Mouse (Mus musculus): ENCODE results near the gene Olfr446. TPM values are rescaled to one million over a fixed set of nuclear protein-coding genes. Genes with fewer than 3 reads are reported as not detected.

Olfr446 gene
- total RNA-seq (2021), result not detected

GRCm38 (mm10) chr6:42921077-42921476, at the start of gene Olfr446:
Gene Olfr446 (plus strand): TSS chr6:42921377.
- no peak for DNase-seq

DNA sequence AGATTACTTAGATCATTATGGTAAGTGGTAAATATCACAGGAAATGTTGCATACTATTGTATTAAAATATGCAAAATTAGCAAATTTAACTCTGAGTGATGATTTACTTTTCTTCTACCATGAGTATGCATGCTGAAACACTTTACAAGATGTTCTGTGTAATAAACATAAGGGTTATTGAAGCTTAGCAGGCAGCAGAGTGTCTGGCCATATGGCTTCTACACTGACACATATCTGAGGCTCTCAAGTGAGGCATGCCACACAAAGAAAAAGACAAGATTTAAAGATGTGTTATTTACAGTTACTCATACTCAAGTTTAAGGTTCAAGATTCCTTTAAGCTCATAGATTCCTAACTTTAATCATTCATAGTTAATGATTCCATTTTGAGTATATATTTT, 44.9 kb upstream of the Olfr446 start:
- DNase-seq, result no peak

- no peak for DNase-seq
Measured at GRCm38 (mm10) chr6:42890141-42890540, 31.0 kb upstream of the Olfr446 start, which contains the start of gene Olfr448. Gene Olfr448 (plus strand): TSS chr6:42890441.

- DNase-seq, result no peak
Measured at GRCm38 (mm10) chr6:42900345-42900744, 20.8 kb upstream of the Olfr446 start.

DNA sequence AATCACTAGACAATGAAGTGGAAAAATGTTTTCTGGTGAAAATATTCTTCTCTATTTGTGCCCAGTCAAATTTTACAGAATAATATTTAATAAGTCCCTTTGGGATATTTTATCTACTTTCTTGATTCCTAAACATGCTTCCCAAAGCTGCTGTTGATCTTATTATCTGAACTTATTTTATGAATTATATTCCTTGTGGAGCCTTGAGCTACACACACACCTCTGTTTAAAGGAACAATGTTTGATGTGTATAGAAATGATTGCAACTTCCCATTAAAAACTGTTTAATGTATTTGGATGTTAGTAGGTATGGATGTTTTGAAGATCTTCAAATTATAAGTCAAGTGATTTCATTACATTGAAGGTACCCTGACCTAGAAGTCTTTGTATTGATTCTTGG, 12.6 kb upstream of the Olfr446 start, which contains the start of gene Olfr447:
Olfr447 (plus strand) TSS at position 301 of the 400 bp plus-strand sequence.
- DNase-seq, result no peak

DNA sequence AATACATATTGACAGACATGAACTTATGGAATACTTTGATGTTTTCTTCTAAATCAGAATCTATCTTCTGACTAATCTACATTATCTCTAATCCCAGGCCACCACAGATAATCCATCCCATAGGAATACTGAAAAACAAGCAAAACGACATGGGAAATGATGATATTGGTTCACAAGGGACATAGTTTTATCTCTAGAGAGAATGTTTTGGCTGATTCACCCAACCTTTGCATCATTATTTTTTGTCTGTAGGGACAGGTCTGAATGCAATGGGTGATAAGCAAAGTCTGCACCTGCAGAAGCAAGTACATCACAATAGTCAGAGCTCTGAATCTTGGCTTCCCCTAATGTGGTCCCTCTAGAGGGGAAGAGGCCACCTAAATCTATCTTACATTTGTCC, 27.6 kb downstream of the Olfr446 start, which contains the start of gene Olfr444:
Olfr444 (plus strand) TSS at position 301 of the 400 bp plus-strand sequence.
- DNase-seq, result no peak

DNA sequence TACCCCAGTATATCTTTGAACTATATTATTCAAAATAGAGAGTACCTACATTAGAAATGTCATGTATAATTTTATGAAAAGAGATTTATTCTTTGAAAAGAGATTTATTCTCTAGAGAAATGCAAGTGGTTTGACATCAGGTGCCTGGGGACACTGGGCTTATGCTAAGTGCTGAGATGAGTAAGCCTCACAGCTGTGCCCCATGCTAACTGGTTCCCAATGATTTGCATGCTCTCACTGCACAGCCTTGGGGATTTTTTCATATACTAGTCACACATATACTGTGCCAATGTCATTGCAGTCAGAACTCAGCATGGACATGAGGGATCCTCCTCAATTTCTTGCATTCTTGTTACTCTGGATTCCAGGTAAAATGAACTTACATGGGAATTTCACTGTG, 59.2 kb downstream of the Olfr446 start:
- no peak for DNase-seq

Other genes with a start within 250 kb of the Olfr446 start
- 10 to 100 TPM; 36.6 to 38.4 TPM for gene Tcaf1, start 211.3 kb upstream of the Olfr446 start, total RNA-seq (2021)
- not detected for gene Olfr453, start 182.0 kb upstream of the Olfr446 start, total RNA-seq (2021)
- not detected for gene Olfr38, start 165.0 kb upstream of the Olfr446 start, total RNA-seq (2021)
- gene Olfr452, start 136.3 kb upstream of the Olfr446 start, total RNA-seq (2021), result not detected
- gene Olfr450, start 109.4 kb upstream of the Olfr446 start, total RNA-seq (2021), result not detected
- not detected for gene Olfr449, start 87.0 kb upstream of the Olfr446 start, total RNA-seq (2021)
- not detected for gene Olfr448, start 30.9 kb upstream of the Olfr446 start, total RNA-seq (2021)
- not detected for gene Olfr447, start 12.5 kb upstream of the Olfr446 start, total RNA-seq (2021)
- gene Olfr444, start 27.7 kb downstream of the Olfr446 start, total RNA-seq (2021), result not detected
- not detected for gene Olfr441, start 185.0 kb downstream of the Olfr446 start, total RNA-seq (2021)
- gene Olfr237-ps1, start 225.2 kb downstream of the Olfr446 start, total RNA-seq (2021), result not detected
- gene Olfr437, start 241.9 kb downstream of the Olfr446 start, total RNA-seq (2021), result not detected